Mouse (Mus musculus) duodenum, adult 2 months (tissue): Measurements from ENCODE around the gene Zfpl1. TPM values are rescaled to one million over a fixed set of nuclear protein-coding genes. Genes with fewer than 3 reads are reported as not detected.

Source experiments
- polyA plus RNA-seq: library from polyadenylated mRNA; depleted of rRNA; stranded (reverse); fragments of >200 nt; gene quantifications from 2 replicates; pipeline ENCODE4 v1.2.3, GENCODE M21; 2012; ENCODE audit warnings: low replicate concordance; rRNA removed

The Zfpl1 gene
- 103 and 136 TPM in 2 replicates for polyA plus RNA-seq

DNA sequence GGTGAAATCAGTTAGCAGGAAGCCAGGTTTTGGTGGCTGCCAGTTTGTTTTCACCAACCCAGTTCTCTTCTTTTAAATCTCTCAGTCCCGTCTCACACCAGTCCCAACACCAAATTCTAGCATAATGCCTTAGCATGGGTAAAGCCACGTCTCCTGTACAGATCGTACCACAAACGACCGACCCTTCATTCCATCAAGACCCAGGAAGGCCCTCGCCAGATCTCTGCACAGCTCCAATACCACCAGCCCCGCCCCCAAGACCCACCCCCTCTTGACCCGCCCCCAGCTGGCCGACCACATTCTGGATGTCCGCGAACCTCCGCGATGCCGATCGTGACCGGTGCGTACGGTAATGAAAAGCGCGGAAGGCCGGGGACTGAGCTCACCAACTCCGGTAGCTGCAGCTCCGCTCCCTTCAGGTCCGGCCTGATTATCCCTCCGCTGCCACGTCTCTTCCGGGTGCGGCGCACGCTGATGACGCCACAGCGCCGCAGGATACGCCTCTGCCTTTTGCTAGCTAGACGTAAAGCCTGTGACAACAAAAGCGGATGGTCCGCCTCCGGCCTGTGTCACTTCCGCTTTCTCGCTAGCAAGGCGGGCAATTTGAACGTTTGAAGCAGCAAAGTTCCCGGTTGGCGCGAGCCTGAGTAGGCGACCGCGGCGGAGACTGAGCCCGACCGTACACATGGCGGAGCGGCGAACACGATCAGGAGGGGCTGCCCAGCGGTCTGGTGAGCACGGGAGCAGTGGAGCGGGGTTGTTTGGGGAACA is at the start of gene Zfpl1, which contains the start of gene Cdca5:
Gene Zfpl1, minus strand, starts transcription at position 479 of the 771 bp plus-strand sequence.
Gene Cdca5, plus strand, starts transcription at position 506 of the 771 bp plus-strand sequence.

GRCm38 (mm10) chr19:6127760-6128341 is 43.1 kb upstream of the Zfpl1 start, which contains the start of gene Snx15:
Gene Snx15, minus strand, starts transcription at chr19:6128304.

DNA sequence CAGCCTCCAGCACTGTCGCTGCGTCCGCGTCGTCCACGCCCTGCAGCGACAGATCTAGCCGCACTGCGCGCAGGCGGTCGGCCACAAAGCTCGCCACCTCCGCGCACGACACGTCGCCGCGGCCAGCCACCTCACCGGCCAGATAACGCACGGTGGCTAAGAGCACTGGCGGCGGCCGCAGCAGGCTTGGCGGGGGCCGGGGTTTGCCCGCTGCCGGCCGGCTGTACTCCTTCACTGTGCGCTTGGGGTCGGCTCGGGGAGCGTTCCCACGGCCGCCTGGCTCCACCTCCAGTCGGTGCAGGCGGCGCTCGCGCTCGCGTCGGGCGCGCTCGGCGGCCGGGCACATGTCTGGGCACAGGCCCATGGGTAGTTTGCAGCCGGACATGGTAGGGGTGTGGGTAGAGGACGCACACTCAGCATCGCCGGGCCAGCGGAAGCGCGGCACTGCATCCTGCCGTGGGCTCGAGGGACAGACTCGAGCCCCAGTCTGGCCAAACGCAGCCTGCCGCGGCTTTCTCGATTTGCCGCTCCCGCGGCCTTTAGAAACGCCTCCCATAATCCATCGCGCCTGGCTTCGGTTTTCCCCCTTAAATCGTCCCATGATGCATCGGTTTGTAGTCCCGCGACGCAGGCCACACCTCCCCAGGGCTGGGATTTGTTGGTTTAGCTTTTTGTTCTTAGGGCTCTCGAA is 33.4 kb upstream of the Zfpl1 start, which contains the start of gene Sac3d1:
Gene Sac3d1, minus strand, starts transcription at position 665 of the 691 bp plus-strand sequence.

GRCm38 (mm10) chr19:6105586-6105985 is 20.8 kb upstream of the Zfpl1 start, which contains the start of gene Naaladl1:
Gene Naaladl1, plus strand, starts transcription at chr19:6105782.

GRCm38 (mm10) chr19:6094119-6094518 is 9.4 kb upstream of the Zfpl1 start, which contains the start of gene AC131692.1:
Gene AC131692.1, plus strand, starts transcription at chr19:6094419.

GRCm38 (mm10) chr19:6082156-6082555 is 2.6 kb downstream of the Zfpl1 start, which contains the start of gene Gm28374:
Gene Gm28374, minus strand, starts transcription at chr19:6082256.

GRCm38 (mm10) chr19:6079983-6080480 is 4.7 kb downstream of the Zfpl1 start, which contains the start of gene Tmem262:
Gene Tmem262, plus strand, starts transcription at chr19:6080033.

GRCm38 (mm10) chr19:6076564-6077393 is 8.0 kb downstream of the Zfpl1 start, which contains the start of gene Vps51:
Gene Vps51, minus strand, starts transcription at chr19:6077231.

DNA sequence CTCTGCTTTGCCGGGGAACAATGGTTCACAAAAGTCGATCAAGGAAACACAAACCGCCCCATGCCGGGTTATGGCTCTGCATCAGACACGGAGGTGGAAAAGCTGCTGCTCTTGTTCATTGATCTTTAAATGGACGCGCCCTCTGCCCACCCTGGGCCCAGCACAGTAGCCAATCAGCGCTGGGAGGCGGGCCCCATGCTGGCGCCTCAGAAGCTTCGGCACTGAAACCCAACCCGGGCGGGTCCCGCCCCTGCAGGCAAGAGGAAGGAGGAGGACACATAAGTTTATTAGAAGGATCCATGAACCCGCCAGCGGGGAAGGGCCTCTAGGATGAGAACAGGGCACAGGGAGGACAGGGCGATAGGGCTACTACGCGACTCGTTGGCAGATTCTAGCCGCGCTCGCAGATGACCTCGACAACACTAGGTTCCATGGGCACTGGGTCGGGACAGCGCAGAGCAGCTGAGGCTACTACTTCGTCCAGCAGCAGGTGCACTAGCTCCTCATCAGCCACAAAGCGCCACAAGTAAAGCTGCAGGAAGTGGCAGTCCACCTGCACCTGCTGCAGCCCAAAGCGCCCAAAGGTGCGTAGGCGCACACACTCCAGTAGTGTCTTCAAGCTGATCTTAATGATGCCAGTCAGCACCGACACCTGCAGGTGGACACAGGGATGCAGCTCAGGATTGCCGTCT is 16.9 kb downstream of the Zfpl1 start, which contains the start of gene Tm7sf2:
Gene Tm7sf2, minus strand, starts transcription at position 650 of the 692 bp plus-strand sequence.

GRCm38 (mm10) chr19:6061021-6061533 is 23.7 kb downstream of the Zfpl1 start, which contains the start of gene Znhit2:
Gene Znhit2, plus strand, starts transcription at chr19:6061192.

GRCm38 (mm10) chr19:6057313-6058096 is 27.3 kb downstream of the Zfpl1 start, which contains the start of the genes Mrpl49 and Fau:
Gene Mrpl49, minus strand, starts transcription at chr19:6057785.
Gene Fau, plus strand, starts transcription at chr19:6057844.

GRCm38 (mm10) chr19:6046294-6047153 is 38.2 kb downstream of the Zfpl1 start, which contains the start of gene Syvn1:
Gene Syvn1, plus strand, starts transcription at chr19:6046576.

Other genes starting within 250 kb of the Zfpl1 start
- gene Frmd8, start 209.7 kb downstream of the Zfpl1 start, polyA plus RNA-seq, result 28.3 and 53.0 TPM in 2 replicates
- 349 and 397 TPM in 2 replicates for gene Slc25a45, start 207.1 kb downstream of the Zfpl1 start, polyA plus RNA-seq
- 1.5 and 2.8 TPM in 2 replicates for gene Tigd3, start 190.8 kb downstream of the Zfpl1 start, polyA plus RNA-seq
- 46.6 and 58.0 TPM in 2 replicates for gene Dpf2, start 171.9 kb downstream of the Zfpl1 start, polyA plus RNA-seq
- 9.9 and 31.6 TPM in 2 replicates for gene Cdc42ep2, start 160.1 kb downstream of the Zfpl1 start, polyA plus RNA-seq
- gene Pola2, start 120.8 kb downstream of the Zfpl1 start, polyA plus RNA-seq, result 29.4 and 31.2 TPM in 2 replicates
- gene Slc22a20, start 98.8 kb downstream of the Zfpl1 start, polyA plus RNA-seq, result not detected in 2 replicates
- 53.6 and 106 TPM in 2 replicates for gene Capn1, start 69.1 kb downstream of the Zfpl1 start, polyA plus RNA-seq
- gene Syvn1, start 38.4 kb downstream of the Zfpl1 start, polyA plus RNA-seq, result 87.1 and 103 TPM in 2 replicates
- gene Mrpl49, start 27.2 kb downstream of the Zfpl1 start, polyA plus RNA-seq, result 11.4 and 11.7 TPM in 2 replicates
- gene Fau, start 27.1 kb downstream of the Zfpl1 start, polyA plus RNA-seq, result 1,687 and 2,398 TPM in 2 replicates
- 63.5 and 115 TPM in 2 replicates for gene Znhit2, start 23.8 kb downstream of the Zfpl1 start, polyA plus RNA-seq
- gene Tm7sf2, start 16.6 kb downstream of the Zfpl1 start, polyA plus RNA-seq, result 57.9 and 67.5 TPM in 2 replicates
- 42.6 and 68.1 TPM in 2 replicates for gene Vps51, start 7.7 kb downstream of the Zfpl1 start, polyA plus RNA-seq
- gene Tmem262, start 4.9 kb downstream of the Zfpl1 start, polyA plus RNA-seq, result not detected in 2 replicates
- 0.21 and 0.28 TPM in 2 replicates for gene Gm28374, start 2.7 kb downstream of the Zfpl1 start, polyA plus RNA-seq
- 2.0 and 2.6 TPM in 2 replicates for gene Cdca5, start within 50 bp of the Zfpl1 start, polyA plus RNA-seq
- gene AC131692.1, start 9.5 kb upstream of the Zfpl1 start, polyA plus RNA-seq, result not detected in 2 replicates
- gene Naaladl1, start 20.8 kb upstream of the Zfpl1 start, polyA plus RNA-seq, result 39.6 and 913 TPM in 2 replicates
- gene Sac3d1, start 33.7 kb upstream of the Zfpl1 start, polyA plus RNA-seq, result 53.0 and 57.0 TPM in 2 replicates
- 52.8 and 64.5 TPM in 2 replicates for gene Snx15, start 43.3 kb upstream of the Zfpl1 start, polyA plus RNA-seq
- 76.0 and 120 TPM in 2 replicates for gene Batf2, start 56.0 kb upstream of the Zfpl1 start, polyA plus RNA-seq
- gene Arl2, start 56.6 kb upstream of the Zfpl1 start, polyA plus RNA-seq, result 116 and 148 TPM in 2 replicates
- gene Majin, start 99.4 kb upstream of the Zfpl1 start, polyA plus RNA-seq, result 0.43 and 0.57 TPM in 2 replicates
- 0.25 and 1.1 TPM in 2 replicates for gene Gpha2, start 141.4 kb upstream of the Zfpl1 start, polyA plus RNA-seq
- 69.7 and 212 TPM in 2 replicates for gene Ppp2r5b, start 150.9 kb upstream of the Zfpl1 start, polyA plus RNA-seq
- 57.3 and 66.7 TPM in 2 replicates for gene Atg2a, start 156.7 kb upstream of the Zfpl1 start, polyA plus RNA-seq
- gene Ehd1, start 191.8 kb upstream of the Zfpl1 start, polyA plus RNA-seq, result 468 and 699 TPM in 2 replicates
- 35.7 and 40.2 TPM in 2 replicates for gene Cdc42bpg, start 221.5 kb upstream of the Zfpl1 start, polyA plus RNA-seq